In genomic region chr16:6247569-6247968, GRCm38 (mm10) we compare ENCODE assay signal across 22 mouse cellular contexts.
"Had no signal": no experiment of that assay in that cellular context is flagged by ENCODE, and none has a peak within 500 bp of the region (broad histone marks: within the 10 kb centered on the region; RNA-seq: fewer than 3 reads in every experiment).

No protein-coding gene starts in this region.

- H3K4me3 ChIP-seq: layer of hippocampus, adult 2 months; limb, embryonic 10.5 days; limb, embryonic 13.5 days; liver, embryonic 12.5 days; liver, embryonic 15.5 days; lung, embryonic 15.5 days; midbrain, embryonic 12.5 days; midbrain, embryonic 15.5 days; stomach, embryonic 15.5 days had no signal

- H3K9ac ChIP-seq: limb, embryonic 13.5 days; liver, embryonic 12.5 days; liver, embryonic 15.5 days; lung, embryonic 15.5 days; midbrain, embryonic 12.5 days; midbrain, embryonic 15.5 days; stomach, embryonic 15.5 days had no signal

- H3K36me3 ChIP-seq: limb, embryonic 10.5 days; limb, embryonic 13.5 days; liver, embryonic 12.5 days; liver, embryonic 15.5 days; lung, embryonic 15.5 days; midbrain, embryonic 12.5 days; midbrain, embryonic 15.5 days; stomach, embryonic 15.5 days had no signal

- H3K9me3 ChIP-seq: limb, embryonic 10.5 days; limb, embryonic 13.5 days; liver, embryonic 12.5 days; liver, embryonic 15.5 days; lung, embryonic 15.5 days; midbrain, embryonic 12.5 days; midbrain, embryonic 15.5 days; stomach, embryonic 15.5 days had no signal

- DNase-seq: kidney, adult 18-20 months; kidney, adult 9 months; kidney, postnatal 14 days; layer of hippocampus, adult 9-11 months; liver; lung, adult 18-20 months; lung, postnatal 14 days; lung, postnatal 4 days; right cerebral cortex, adult 18-20 months; right cerebral cortex, postnatal 14 days; right cerebral cortex, postnatal 4 days; thymus, postnatal 25 days had no signal

- H3K4me2 ChIP-seq: limb, embryonic 13.5 days; liver, embryonic 12.5 days; liver, embryonic 15.5 days; lung, embryonic 15.5 days; midbrain, embryonic 12.5 days; midbrain, embryonic 15.5 days; stomach, embryonic 15.5 days had no signal

- H3K4me1 ChIP-seq: limb, embryonic 10.5 days; limb, embryonic 13.5 days; liver, embryonic 12.5 days; liver, embryonic 15.5 days; lung, embryonic 15.5 days; midbrain, embryonic 12.5 days; stomach, embryonic 15.5 days had no signal

- ATAC-seq: intestine, embryonic 16.5 days; liver, embryonic 12.5 days; midbrain, embryonic 15.5 days had no signal

- H3K27ac ChIP-seq: layer of hippocampus, adult 2 months; limb, embryonic 10.5 days; limb, embryonic 13.5 days; liver, embryonic 12.5 days; liver, embryonic 15.5 days; lung, embryonic 15.5 days; midbrain, embryonic 12.5 days; midbrain, embryonic 15.5 days; stomach, embryonic 15.5 days had no signal

- H3K27me3 ChIP-seq: limb, embryonic 13.5 days; liver, embryonic 12.5 days; liver, embryonic 15.5 days; lung, embryonic 15.5 days; midbrain, embryonic 12.5 days; midbrain, embryonic 15.5 days; stomach, embryonic 15.5 days had no signal
